Mouse (Mus musculus): Measurements from ENCODE around the gene Cldn11. TPM values are rescaled to one million over a fixed set of nuclear protein-coding genes. Genes with fewer than 3 reads are reported as not detected.

Cldn11 gene
- polyA plus RNA-seq, 1 experiment from 2014 or later = 1.1 TPM

DNA sequence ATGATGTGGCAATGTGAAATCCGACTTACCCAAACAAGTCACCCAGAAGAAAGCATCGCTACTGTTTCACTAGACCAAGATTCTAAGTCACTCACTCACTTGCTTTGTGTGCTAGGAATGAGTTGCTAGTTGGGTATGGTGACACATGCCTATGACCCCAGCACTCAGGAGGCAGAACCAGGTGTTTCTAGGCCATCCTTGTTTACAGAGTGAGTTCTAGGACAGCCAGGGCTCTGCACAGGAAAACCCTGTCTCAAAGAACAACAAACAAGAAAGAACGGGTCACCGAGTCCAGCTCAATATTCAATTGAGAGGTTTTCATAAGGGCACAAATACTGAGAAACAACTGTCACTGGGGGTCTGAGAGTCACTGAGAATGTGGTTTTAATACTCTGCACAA is 26.6 kb upstream of the Cldn11 start:
- no peak for ATAC-seq

DNA sequence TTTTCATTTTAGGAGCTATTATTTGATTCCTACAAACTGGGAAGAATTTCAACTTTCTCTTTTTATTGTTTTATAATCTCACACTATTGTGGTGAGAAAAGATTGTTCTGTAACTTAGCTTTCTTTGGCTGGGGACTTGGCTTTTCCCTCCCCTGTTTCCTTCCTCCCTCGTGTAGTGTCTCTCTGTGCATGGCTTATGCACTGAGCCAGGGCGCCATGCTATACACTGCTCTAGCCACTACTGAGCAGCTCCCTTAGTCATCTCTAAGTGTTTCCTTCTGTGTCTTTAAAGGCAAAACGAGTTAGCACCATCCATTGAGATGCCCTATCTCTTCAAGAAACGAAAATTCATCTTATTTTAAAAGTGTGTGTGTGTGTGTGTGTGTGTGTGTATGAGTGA is 23.4 kb upstream of the Cldn11 start:
- no peak overlapping the region for H3K4me3 ChIP-seq (ENCODE audit: low read depth, low read length)
- H3K27me3 ChIP-seq (replicated peaks; ENCODE audit: control insufficient read depth, insufficient read depth, low read length) = no peaks in the 10 kb centered on the region
- no peak for TF ChIP-seq CTCF (IDR thresholded peaks at IDR 0.05; ENCODE audit: low read depth)
- H3K9me3 ChIP-seq (ENCODE audit: control insufficient read depth) = no peaks in the 10 kb centered on the region
- no peak for ATAC-seq
- no peak overlapping the region for H3K9ac ChIP-seq (ENCODE audit: low read depth, low read length)
- H3K27ac ChIP-seq (ENCODE audit: low read depth, low read length) = no peak overlapping the region
- H3K4me2 ChIP-seq (replicated peaks; ENCODE audit: low read depth) = no peak overlapping the region
- WGBS = 50% methylated on average over 4 of the region's 4 CpGs
- peaks cover 15% of the 10 kb centered on the region for H3K36me3 ChIP-seq (ENCODE audit: control insufficient read depth, insufficient read depth)
- no peaks in the 10 kb centered on the region for H3K4me1 ChIP-seq (replicated peaks; ENCODE audit: control insufficient read depth, insufficient read depth, low read length)

More for the DNA sequence above, 26.6 kb upstream of the Cldn11 start:
- Histone ChIP-seq H3K4me2 (replicated peaks; ENCODE audit: low read depth) (no peak overlapping the region), H3K27ac (ENCODE audit: low read depth, low read length) (0 out of 2 replicates have a peak overlapping the region, but pooled peaks have one; percentile 5), H3K36me3 (ENCODE audit: control insufficient read depth, insufficient read depth) (peaks cover 39% of the 10 kb centered on the region), H3K4me1 (replicated peaks; ENCODE audit: control insufficient read depth, insufficient read depth, low read length) (no peaks in the 10 kb centered on the region), H3K27me3 (replicated peaks; ENCODE audit: control insufficient read depth, insufficient read depth, low read length) (no peaks in the 10 kb centered on the region), H3K9ac (ENCODE audit: low read depth, low read length) (no peak overlapping the region), H3K9me3 (ENCODE audit: control insufficient read depth) (no peaks in the 10 kb centered on the region), H3K4me3 (ENCODE audit: low read depth, low read length) (no peak overlapping the region)
- no peak for TF ChIP-seq CTCF (IDR thresholded peaks at IDR 0.05; ENCODE audit: low read depth)
- 88% methylated on average over 4 of the region's 4 CpGs for WGBS

DNA sequence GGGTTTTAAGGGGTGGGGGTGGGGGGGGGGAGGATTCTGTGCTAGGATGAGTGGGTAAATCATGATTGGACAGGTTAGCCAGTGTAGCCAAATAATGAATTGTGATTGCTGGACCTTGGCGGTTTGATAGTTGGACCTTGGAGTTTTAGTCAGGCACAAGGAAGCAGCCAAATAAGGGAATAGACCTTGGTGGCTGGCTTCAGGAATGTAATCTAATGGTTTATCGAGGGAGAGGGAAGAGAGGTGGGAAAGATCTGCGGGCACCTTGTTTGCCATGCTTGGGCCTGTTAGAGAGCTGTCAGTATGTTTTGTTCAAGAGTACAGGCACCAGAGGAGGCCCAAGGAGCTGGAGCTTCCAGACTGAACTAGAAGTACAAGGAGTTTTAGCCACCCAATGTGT is 22.9 kb upstream of the Cldn11 start:
- H3K27ac ChIP-seq (ENCODE audit: low read depth, low read length) = 0 out of 2 replicates have a peak overlapping the region, but pooled peaks have one; percentile 17

DNA sequence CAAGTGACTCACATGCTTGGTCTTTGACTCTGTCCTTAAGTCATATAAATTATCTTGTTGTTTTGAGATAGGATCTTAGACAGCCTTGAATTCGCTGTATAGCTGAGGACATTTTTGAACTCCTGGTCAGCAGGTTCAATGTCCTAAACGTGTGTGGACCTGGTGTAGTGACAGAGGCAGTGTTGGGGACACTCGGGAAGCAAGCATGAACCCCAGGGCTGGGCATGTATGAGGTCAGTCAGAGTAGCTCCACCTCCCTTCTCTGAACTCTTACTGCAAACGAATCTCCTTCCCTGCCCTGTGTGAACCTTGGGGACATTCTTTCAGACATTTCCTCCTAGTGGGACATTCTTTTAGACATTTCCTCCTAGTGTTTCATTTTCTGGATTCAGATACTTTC is 20.0 kb upstream of the Cldn11 start:
- ATAC-seq = peak; percentile 88
- Histone ChIP-seq H3K4me1 (replicated peaks; ENCODE audit: control insufficient read depth, insufficient read depth, low read length) (peaks cover 7% of the 10 kb centered on the region; the same call in 1 of the 2 replicates), H3K27me3 (replicated peaks; ENCODE audit: control insufficient read depth, insufficient read depth, low read length) (no peaks in the 10 kb centered on the region), H3K27ac (ENCODE audit: low read depth, low read length) (peak overlapping the region; percentile 78), H3K9ac (ENCODE audit: low read depth, low read length) (no peak overlapping the region), H3K9me3 (ENCODE audit: control insufficient read depth) (no peaks in the 10 kb centered on the region), H3K36me3 (ENCODE audit: control insufficient read depth, insufficient read depth) (no peaks in the 10 kb centered on the region), H3K4me3 (ENCODE audit: low read depth, low read length) (no peak overlapping the region), H3K4me2 (replicated peaks; ENCODE audit: low read depth) (no peak overlapping the region)
- no peak for TF ChIP-seq CTCF (IDR thresholded peaks at IDR 0.05; ENCODE audit: low read depth)
- WGBS = 16% methylated on average over 4 of the region's 4 CpGs

More for the DNA sequence above, 22.9 kb upstream of the Cldn11 start:
- H3K9ac ChIP-seq (ENCODE audit: low read depth, low read length) = no peak overlapping the region
- TF ChIP-seq CTCF (IDR thresholded peaks at IDR 0.05; ENCODE audit: low read depth) = no peak
- no peaks in the 10 kb centered on the region for H3K27me3 ChIP-seq (replicated peaks; ENCODE audit: control insufficient read depth, insufficient read depth, low read length)
- no peaks in the 10 kb centered on the region for H3K9me3 ChIP-seq (ENCODE audit: control insufficient read depth)
- H3K4me1 ChIP-seq (replicated peaks; ENCODE audit: control insufficient read depth, insufficient read depth, low read length) = no peaks in the 10 kb centered on the region
- WGBS = 37% methylated on average over 3 of the region's 3 CpGs
- H3K4me3 ChIP-seq (ENCODE audit: low read depth, low read length) = no peak overlapping the region
- peaks cover 14% of the 10 kb centered on the region for H3K36me3 ChIP-seq (ENCODE audit: control insufficient read depth, insufficient read depth)
- no peak overlapping the region for H3K4me2 ChIP-seq (replicated peaks; ENCODE audit: low read depth)
- ATAC-seq = no peak

- ATAC-seq = peak; percentile 21
- Histone ChIP-seq H3K4me3 (ENCODE audit: low read depth, low read length) (no peak overlapping the region), H3K4me2 (replicated peaks; ENCODE audit: low read depth) (no peak overlapping the region), H3K9me3 (ENCODE audit: control insufficient read depth) (no peaks in the 10 kb centered on the region), H3K36me3 (ENCODE audit: control insufficient read depth, insufficient read depth) (no peaks in the 10 kb centered on the region), H3K4me1 (replicated peaks; ENCODE audit: control insufficient read depth, insufficient read depth, low read length) (peaks cover 8% of the 10 kb centered on the region; the same call in 1 of the 2 replicates), H3K27me3 (replicated peaks; ENCODE audit: control insufficient read depth, insufficient read depth, low read length) (no peaks in the 10 kb centered on the region), H3K27ac (ENCODE audit: low read depth, low read length) (peak overlapping the region; percentile 17; the same call in 1 of the 2 replicates), H3K9ac (ENCODE audit: low read depth, low read length) (no peak overlapping the region)
- TF ChIP-seq CTCF (IDR thresholded peaks at IDR 0.05; ENCODE audit: low read depth) = no peak
- 5% methylated on average over 5 of the region's 5 CpGs for WGBS
Observed at GRCm38 (mm10) chr3:31133664-31134063, 16.1 kb upstream of the Cldn11 start.

GRCm38 (mm10) chr3:31134246-31134645 is 15.5 kb upstream of the Cldn11 start:
- peaks cover 8% of the 10 kb centered on the region; the same call in 1 of the 2 replicates for H3K4me1 ChIP-seq (replicated peaks; ENCODE audit: control insufficient read depth, insufficient read depth, low read length)
- no peak overlapping the region for H3K4me2 ChIP-seq (replicated peaks; ENCODE audit: low read depth)
- 38% methylated on average over 8 of the region's 8 CpGs for WGBS
- H3K4me3 ChIP-seq (ENCODE audit: low read depth, low read length) = no peak overlapping the region
- H3K27ac ChIP-seq (ENCODE audit: low read depth, low read length) = peak overlapping the region; percentile 17; the same call in 1 of the 2 replicates
- no peak for TF ChIP-seq CTCF (IDR thresholded peaks at IDR 0.05; ENCODE audit: low read depth)
- no peak overlapping the region for H3K9ac ChIP-seq (ENCODE audit: low read depth, low read length)
- peak; percentile 77 for ATAC-seq
- H3K9me3 ChIP-seq (ENCODE audit: control insufficient read depth) = no peaks in the 10 kb centered on the region
- no peaks in the 10 kb centered on the region for H3K36me3 ChIP-seq (ENCODE audit: control insufficient read depth, insufficient read depth)
- no peaks in the 10 kb centered on the region for H3K27me3 ChIP-seq (replicated peaks; ENCODE audit: control insufficient read depth, insufficient read depth, low read length)

Measured in intestine, postnatal 0 days (tissue).